Mouse (Mus musculus) frontal cortex, postnatal 10 days (tissue): ENCODE data around the gene Chmp5.
A peak's percentile ranks its signal among the peaks of the same experiment; 100 is the strongest.

ENCODE experiments used
- DNase-seq, 2 experiments: peaks; one replicate each; pipeline ENCODE4 v3.0.0; 2022; ENCODE audit warnings: low spot score in 2 of 2, mixed read lengths in 1 of 2

Chmp5 gene

DNA sequence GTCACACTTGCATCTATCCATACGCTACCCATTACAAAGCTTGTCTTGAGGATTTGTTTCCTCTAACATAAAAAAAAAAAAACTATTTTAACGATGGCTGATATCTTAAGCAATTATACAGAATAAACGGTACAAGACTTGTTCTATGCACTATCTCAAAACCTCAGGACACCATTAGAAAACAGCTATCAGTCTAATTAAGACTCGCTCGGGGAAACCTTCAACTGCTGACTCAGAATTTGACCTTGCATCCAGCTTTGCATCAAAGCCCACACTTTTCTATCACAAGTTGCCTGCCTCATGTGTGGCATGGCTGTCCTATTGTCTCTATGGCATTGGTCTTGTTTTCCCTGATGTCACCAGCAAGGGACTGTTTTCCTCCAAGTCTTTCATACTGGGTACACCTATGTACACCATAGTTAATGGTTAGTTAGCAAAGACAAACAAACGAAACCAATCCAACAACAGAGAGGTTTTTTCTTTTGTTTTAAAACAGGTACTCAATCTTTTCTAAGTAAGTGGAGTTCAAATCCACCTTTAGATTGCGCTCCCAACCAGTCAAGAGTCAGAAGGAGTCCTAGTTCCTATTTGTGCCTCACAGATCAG, 1.6 kb upstream of the Chmp5 start:
- DNase-seq, result no peak

- peak in 1 of 2 experiments; percentile 45 for DNase-seq
Observed at GRCm38 (mm10) chr4:40947565-40948159, 545 bp upstream of the Chmp5 start.

DNA sequence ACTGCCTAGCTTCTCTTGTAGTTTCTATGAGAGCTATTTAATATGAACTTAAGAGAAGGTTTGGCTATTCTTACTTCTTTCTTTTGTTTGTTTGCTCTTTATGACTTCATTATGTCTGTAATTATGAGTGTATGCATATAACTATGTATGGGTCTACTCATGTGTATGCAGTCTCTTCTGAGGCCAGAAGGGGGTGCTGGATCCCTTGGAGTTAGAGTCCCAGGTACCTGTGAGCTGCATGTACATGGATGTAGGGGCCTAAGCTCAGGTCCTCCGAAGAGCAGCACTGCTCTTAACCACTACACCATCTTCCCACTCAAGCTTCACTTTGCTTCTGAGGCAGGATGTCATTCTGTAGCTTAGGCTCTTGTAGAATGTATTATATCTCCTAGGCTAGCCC, 5.3 kb downstream of the Chmp5 start:
- DNase-seq, result no peak

GRCm38 (mm10) chr4:40955942-40956341, 7.7 kb downstream of the Chmp5 start:
- no peak for DNase-seq

GRCm38 (mm10) chr4:40963536-40963935, 15.3 kb downstream of the Chmp5 start:
- DNase-seq, result no peak

GRCm38 (mm10) chr4:40969161-40969560, 21.0 kb downstream of the Chmp5 start:
- DNase-seq, result no peak

GRCm38 (mm10) chr4:40969781-40970591, 21.8 kb downstream of the Chmp5 start:
- DNase-seq, result no peak

GRCm38 (mm10) chr4:40970592-40970841, 22.3 kb downstream of the Chmp5 start:
- DNase-seq, result no peak

GRCm38 (mm10) chr4:40970842-40971701, 22.9 kb downstream of the Chmp5 start, which contains the start of gene Nfx1:
Gene Nfx1, plus strand, starts transcription at chr4:40970906.
- DNase-seq, result peak; percentile 93 to 95

DNA sequence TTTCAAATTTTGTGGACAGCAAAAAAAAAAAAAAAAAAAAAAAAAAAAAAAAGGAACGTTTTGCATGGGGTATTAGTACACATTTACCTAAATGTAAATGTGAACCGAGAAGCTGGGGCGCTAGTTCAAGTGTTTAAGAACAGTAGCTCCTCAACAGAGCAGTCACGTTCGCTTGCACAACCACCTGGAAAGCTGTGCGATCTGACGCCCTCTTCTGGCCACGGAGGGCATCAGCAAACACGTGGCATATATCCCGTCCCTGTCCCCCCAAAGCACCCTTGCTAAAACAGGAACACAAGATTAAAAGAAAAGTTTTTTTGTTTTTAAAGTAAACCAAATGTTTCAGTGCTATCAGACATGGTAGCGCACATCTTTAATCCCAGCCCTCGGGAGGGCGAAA, 23.5 kb downstream of the Chmp5 start:
- DNase-seq, result peak in 1 of 2 experiments; percentile 24

GRCm38 (mm10) chr4:40974011-40974410, 25.8 kb downstream of the Chmp5 start:
- DNase-seq, result no peak

- no peak for DNase-seq
Observed at GRCm38 (mm10) chr4:40975678-40976077, 27.5 kb downstream of the Chmp5 start.

DNA sequence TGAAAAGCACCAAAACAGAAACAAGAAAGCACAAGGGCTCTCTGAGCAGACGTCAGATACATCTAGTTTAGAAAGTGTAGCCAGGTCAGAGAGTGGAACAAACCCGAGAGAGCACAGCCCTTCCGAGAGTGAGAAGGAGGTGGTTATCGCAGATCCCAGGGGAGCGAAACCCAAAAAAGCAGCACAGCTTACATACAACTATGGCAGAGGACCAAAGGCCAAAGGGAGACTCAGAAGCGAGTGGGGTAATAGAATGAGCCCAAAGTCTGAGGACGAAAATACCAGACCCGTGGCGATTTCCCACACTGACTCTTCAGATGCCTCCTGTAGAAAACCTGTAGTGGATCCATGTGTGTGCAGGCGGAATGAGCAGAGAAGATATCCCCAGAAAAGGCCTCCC, 28.4 kb downstream of the Chmp5 start:
- DNase-seq, result no peak

DNA sequence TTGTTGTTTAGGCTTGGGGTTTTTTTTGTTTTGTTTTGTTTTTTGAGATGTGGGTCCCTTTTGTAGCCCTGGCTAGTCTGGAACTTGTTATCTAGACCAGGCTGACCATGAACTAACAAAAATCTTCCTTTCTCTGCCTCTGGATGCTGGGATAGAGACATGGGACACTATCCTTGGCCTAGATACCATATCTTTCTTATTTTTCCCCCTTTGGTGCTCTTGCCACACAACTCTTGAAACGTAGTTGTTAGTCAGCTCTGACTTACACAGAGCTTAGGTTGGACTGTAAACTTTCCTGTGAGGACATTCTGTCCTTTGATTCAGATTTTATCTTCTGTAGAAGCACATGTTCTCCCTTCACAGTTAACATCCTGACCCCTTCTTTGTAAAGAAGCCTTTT, 31.2 kb downstream of the Chmp5 start:
- DNase-seq, result no peak

DNA sequence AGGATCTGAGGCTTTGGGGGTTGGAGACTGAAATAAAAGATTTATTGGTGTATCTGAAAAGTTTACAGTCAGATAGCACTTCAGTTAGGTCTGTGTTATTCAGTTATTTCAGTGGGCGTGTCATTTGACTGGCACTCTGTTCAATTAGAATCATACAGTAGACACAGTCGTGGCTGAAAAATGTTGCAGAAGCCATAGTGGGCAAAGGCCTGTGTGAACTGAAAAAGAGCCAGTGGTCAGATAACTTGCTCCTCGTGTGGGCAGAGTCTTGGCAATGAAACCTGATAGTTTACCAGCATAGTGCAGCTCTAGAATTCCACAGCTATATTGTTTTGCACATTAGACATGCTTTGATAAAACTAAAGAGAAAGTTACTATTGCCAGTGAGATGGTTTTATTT, 34.3 kb downstream of the Chmp5 start:
- DNase-seq, result no peak

DNA sequence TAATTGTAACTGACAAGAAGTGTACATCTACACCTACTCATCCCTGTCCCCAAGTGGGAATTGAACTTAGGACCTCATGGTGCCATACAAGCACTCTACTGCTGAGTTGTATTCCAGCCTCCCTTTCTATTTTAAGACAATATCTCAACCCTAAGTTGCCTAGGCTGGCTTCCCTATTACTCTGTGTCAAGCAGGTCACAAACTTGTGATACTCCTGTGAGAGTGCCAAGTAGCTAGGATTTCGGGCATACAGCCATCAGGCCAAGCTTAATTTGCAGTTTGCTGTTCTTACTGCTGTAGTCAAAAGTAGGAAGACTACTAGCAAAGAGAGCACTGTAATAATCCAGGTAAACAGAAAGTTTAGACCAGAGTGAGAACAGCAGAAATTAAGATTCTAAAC, 35.5 kb downstream of the Chmp5 start:
- no peak for DNase-seq

GRCm38 (mm10) chr4:40989633-40990032, 41.4 kb downstream of the Chmp5 start:
- DNase-seq, result no peak

DNA sequence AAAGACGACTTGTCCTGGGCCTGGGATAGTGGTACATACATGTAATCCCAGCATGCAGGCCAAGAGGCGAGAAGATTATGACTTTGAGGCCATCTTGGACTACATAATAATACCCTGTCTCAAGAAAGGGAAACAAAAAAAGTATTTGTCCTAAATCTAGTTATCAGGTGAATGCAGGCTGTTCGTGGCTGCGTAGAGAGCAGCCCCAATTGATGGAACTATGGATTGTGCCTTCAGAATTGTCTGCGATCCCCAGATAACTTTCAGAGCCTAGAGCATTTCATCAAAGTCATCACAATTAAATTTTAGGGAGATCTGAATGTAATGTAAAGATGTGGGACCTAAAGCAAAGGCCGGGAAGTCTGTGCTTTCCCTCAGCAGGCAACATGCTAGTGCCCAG, 48.1 kb downstream of the Chmp5 start:
- no peak for DNase-seq

GRCm38 (mm10) chr4:40997916-40998315, 49.7 kb downstream of the Chmp5 start:
- no peak for DNase-seq

DNA sequence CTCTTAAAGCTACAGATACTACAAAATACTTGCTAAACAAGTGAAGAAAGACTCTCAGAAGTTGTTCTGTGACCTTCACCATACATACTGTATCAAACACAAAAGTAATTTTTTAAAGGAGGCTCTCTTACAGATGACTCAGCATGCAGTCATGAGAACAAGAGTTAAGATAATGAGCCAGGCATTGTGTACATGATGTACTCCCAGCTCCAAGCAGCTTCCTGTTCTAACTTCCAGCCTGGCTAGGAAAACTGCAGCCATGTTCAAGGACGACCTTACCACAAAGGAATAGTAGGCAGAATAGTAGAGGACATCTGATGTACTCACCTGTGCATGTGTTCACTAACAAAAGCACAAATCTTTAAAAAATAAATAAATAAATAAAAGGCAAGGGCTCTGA, 52.1 kb downstream of the Chmp5 start:
- no peak for DNase-seq

DNA sequence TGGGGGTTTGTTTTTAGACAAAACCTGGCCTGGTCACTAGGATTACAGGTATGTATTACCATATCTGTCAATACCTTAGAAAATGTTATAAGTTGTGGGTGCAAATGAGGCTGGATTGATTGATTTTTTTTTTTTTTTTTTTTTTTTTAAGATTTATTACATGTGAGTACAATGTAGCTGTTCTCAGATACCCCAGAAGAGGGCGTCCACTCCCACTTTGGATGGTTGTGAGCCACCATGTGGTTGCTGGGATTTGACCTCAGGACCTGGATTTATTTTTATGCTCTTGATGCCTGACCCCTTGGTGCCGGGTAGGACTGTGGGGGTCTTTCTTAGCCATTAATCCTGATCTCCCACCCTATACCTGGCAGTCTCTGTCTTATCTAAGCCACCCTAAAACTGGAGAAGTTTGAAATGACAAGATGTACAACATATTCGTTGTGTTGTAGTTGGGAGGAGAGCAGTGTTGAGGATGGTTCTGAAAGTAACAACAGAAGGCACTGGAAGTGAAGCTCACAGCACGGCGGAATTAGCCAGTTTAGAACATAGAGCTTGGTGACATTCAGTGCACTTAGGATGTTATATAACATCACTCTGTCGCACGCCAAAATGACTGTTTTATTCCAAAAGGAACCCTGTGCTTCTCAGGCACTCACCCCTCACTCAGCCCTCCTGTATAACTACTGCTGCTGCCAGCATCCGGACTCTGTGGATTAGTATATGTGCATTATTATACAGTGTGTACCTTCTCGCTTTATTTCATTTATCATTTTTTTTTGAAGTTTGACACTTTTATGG, 52.8 kb downstream of the Chmp5 start:
- no peak for DNase-seq
